Mouse (Mus musculus) midbrain, embryonic 11.5 days (tissue): Measurements from ENCODE around the gene St8sia6. TPM values are rescaled to one million over a fixed set of nuclear protein-coding genes. Genes with fewer than 3 reads are reported as not detected.

Experiments used
- ATAC-seq: fragments of 200-750 bp; cut with Nextera tagmentation; 2 replicates; pipeline ENCODE4 v1.8.0; 2017; ENCODE audit warnings: moderate TSS enrichment, moderate library complexity; ENCODE audit not compliant: low FRiP score
- DNase-seq: peaks from one replicate; pipeline ENCODE4 v3.0.0; 2015; ENCODE audit warnings: low spot score; ENCODE audit errors: missing footprints
- H3K27ac ChIP-seq: fragments of 300-500 bp; sonication (generic); 2 replicates; pipeline ENCODE4 v1.5.1; 2014; ENCODE audit warnings: low read depth, low read length
- H3K27me3 ChIP-seq: fragments of 300-500 bp; sonication (generic); 2 replicates; pipeline ENCODE4 v1.6.1; 2014; ENCODE audit warnings: mild to moderate bottlenecking, low read length, moderate library complexity, mixed read lengths; ENCODE audit not compliant: control insufficient read depth, insufficient read depth
- H3K36me3 ChIP-seq: fragments of 300-500 bp; sonication (generic); 2 replicates; pipeline ENCODE4 v1.6.1; 2014; ENCODE audit warnings: mild to moderate bottlenecking, low read length, moderate library complexity, mixed read lengths; ENCODE audit not compliant: control insufficient read depth, insufficient read depth
- H3K4me1 ChIP-seq: fragments of 300-500 bp; sonication (generic); 2 replicates; pipeline ENCODE4 v1.6.1; 2014; ENCODE audit warnings: low read length; ENCODE audit not compliant: control insufficient read depth, insufficient read depth
- H3K4me2 ChIP-seq: fragments of 300-500 bp; sonication (generic); 2 replicates; pipeline ENCODE4 v1.6.1; 2014; ENCODE audit warnings: mild to moderate bottlenecking, moderate library complexity
- H3K4me3 ChIP-seq: fragments of 300-500 bp; sonication (generic); 2 replicates; pipeline ENCODE4 v1.5.1; 2014; ENCODE audit warnings: low read depth, low read length
- H3K9ac ChIP-seq: fragments of 300-500 bp; sonication (generic); 2 replicates; pipeline ENCODE4 v1.6.1; 2014; ENCODE audit warnings: low read length
- H3K9me3 ChIP-seq: fragments of 300-500 bp; sonication (generic); 2 replicates; pipeline ENCODE4 v1.6.1; 2016; ENCODE audit warnings: low read length; ENCODE audit not compliant: control insufficient read depth
- WGBS: fragments of 180-500 bp; shearing (Covaris S2); extraction: QIAGEN DNeasy Blood & Tissue Kit; methylation state at CpG from one replicate; pipeline ENCODE4 v1.1.7; 2014; 5-methylcytosine and 5-hydroxymethylcytosine counted together
- polyA plus RNA-seq: library from polyadenylated mRNA; unstranded; fragments of >200 nt; fragmentation: Nextera tagmentation; extraction: Ambion mirVana; gene quantifications from 2 replicates; pipeline ENCODE4 v1.2.1, GENCODE M21; 2014

Gene St8sia6
- 0.18 and 0.20 TPM in 2 replicates for polyA plus RNA-seq

DNA sequence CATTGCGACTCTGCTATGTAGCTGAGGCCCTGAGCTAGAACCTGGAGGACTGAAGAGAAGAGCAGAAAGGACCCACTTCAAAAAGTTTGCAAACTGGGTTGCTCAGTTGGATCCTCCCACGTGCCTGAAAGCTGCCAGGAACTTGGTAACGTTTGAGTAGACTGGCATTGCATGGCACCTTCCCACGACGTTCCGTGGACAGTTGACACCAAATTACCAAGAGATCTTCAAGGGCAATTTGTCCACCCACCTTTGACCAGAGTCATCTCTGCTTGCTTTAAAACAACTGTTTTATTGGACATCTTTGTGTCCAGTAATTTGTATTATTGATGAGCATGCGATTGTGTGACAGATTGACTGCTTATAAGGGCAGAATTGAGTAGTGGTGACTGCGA lies at the start of gene St8sia6:
St8sia6 (minus strand) TSS at position 96 of the 395 bp plus-strand sequence.
- H3K9me3 ChIP-seq = no peaks in the 10 kb centered on the region
- H3K4me2 ChIP-seq = peak within 1 kb of the TSS; percentile 96
- peaks cover 25% of the 10 kb centered on the region for H3K27me3 ChIP-seq
- DNase-seq (no peak), ATAC-seq (no peak)
- no peaks in the 10 kb centered on the region for H3K36me3 ChIP-seq
- H3K4me3 ChIP-seq = peak within 1 kb of the TSS; percentile 54
- peak within 1 kb of the TSS; percentile 57 for H3K9ac ChIP-seq
- 55% methylated on average over 8 of the region's 8 CpGs for WGBS
- H3K4me1 ChIP-seq = peaks cover 5% of the 10 kb centered on the region; the same call in 1 of the 2 replicates
- H3K27ac ChIP-seq = no peak within 1 kb of the TSS

DNA sequence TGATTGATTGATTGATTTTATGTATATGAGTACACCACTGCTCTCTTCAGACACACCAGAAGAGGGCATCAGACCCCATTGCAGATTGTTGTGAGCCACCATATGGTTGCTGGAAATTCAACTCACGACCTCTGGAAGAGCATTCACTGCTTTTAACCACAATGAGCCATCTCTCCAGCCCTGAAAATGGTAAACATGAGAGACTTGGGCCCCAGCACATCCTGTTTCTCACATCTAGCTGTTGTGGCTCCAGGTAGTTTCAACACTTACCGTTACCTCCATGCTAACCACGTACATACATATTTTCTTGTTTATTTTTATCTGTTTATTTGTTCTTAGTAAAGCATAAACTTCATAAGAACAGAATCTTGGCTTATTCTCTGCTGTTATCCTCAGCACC lies 42.4 kb upstream of the St8sia6 start:
- H3K9me3 ChIP-seq = no peaks in the 10 kb centered on the region
- no peak for DNase-seq
- H3K27me3 ChIP-seq = no peaks in the 10 kb centered on the region
- WGBS = 83% methylated on average over 3 of the region's 3 CpGs
- H3K27ac ChIP-seq = no peak overlapping the region
- H3K4me3 ChIP-seq = no peak overlapping the region
- ATAC-seq = no peak
- no peak overlapping the region for H3K4me2 ChIP-seq
- no peaks in the 10 kb centered on the region for H3K4me1 ChIP-seq
- no peak overlapping the region for H3K9ac ChIP-seq
- H3K36me3 ChIP-seq = no peaks in the 10 kb centered on the region

DNA sequence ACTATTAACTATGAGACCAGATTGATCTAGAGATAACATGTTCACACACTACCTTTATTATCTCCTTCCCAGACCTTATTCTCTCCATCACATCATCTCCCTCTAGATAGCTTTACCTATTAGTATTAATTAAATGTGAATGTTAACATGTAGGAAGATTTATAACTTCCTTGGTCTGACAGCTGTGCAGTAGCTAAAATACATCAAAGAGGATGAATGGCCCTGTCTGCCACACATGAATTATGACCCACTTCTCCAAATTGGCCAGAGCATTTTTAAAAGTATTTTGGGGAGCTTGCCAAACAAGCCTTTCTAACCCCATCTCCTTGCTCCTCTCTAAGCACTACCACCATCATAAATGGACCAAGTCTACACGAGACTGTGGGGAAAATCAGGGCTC lies 41.1 kb upstream of the St8sia6 start:
- H3K4me1 ChIP-seq = no peaks in the 10 kb centered on the region
- ATAC-seq = no peak
- H3K27ac ChIP-seq = no peak overlapping the region
- no peak for DNase-seq
- no peaks in the 10 kb centered on the region for H3K27me3 ChIP-seq
- H3K36me3 ChIP-seq = no peaks in the 10 kb centered on the region
- H3K4me3 ChIP-seq = no peak overlapping the region
- no peaks in the 10 kb centered on the region for H3K9me3 ChIP-seq
- no peak overlapping the region for H3K4me2 ChIP-seq
- 68% methylated on average over 1 of the region's 1 CpGs for WGBS
- H3K9ac ChIP-seq = no peak overlapping the region

DNA sequence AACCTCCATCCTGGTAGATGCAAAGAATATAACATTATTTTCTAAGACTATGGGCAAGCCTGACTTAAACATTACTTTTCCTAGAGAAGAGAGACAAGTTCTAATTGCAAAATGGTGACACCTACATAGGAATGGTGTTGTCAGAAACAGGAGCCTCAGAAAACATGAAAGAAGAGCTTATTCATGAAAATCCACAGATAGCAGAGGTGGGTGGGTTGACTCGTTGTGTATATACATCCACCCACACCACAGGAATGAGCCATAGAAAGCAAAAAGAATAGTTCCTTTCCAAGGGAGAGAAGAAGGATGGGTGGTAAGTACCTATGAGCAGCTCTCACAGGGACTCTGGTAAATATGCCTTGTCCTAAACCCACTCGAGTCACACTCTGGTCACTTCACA lies 22.8 kb upstream of the St8sia6 start:
- no peaks in the 10 kb centered on the region for H3K27me3 ChIP-seq
- H3K4me1 ChIP-seq = no peaks in the 10 kb centered on the region
- H3K9ac ChIP-seq = no peak overlapping the region
- no peak for ATAC-seq
- no peaks in the 10 kb centered on the region for H3K36me3 ChIP-seq
- no peak overlapping the region for H3K4me2 ChIP-seq
- DNase-seq = no peak
- H3K4me3 ChIP-seq = no peak overlapping the region
- H3K27ac ChIP-seq = no peak overlapping the region
- H3K9me3 ChIP-seq = no peaks in the 10 kb centered on the region
- 88% methylated on average over 2 of the region's 2 CpGs for WGBS

DNA sequence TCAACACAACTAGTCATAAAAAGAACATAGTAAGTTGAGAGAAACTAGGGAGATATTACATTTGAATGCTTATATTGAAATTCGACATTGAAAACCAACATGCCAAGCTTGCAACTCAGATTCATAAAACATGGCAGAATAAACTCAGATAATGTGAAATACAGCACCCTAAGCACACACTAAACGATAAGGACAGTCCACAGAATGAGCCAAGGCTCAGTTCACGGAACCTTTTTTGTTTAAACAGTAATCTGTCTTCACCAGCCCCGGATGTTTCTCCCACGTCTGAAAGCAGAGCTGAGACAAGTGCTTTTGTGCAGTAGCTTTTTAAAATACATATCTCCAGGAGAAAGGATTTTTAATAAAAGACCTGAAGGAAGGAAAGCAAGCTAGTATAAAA lies 14.7 kb upstream of the St8sia6 start:
- Histone ChIP-seq H3K4me3 (no peak overlapping the region), H3K36me3 (no peaks in the 10 kb centered on the region), H3K9me3 (no peaks in the 10 kb centered on the region), H3K9ac (no peak overlapping the region), H3K27ac (no peak overlapping the region), H3K27me3 (no peaks in the 10 kb centered on the region), H3K4me2 (no peak overlapping the region), H3K4me1 (no peaks in the 10 kb centered on the region)
- ATAC-seq (no peak), DNase-seq (peak; percentile 45)
- 82% methylated on average over 5 of the region's 5 CpGs for WGBS

DNA sequence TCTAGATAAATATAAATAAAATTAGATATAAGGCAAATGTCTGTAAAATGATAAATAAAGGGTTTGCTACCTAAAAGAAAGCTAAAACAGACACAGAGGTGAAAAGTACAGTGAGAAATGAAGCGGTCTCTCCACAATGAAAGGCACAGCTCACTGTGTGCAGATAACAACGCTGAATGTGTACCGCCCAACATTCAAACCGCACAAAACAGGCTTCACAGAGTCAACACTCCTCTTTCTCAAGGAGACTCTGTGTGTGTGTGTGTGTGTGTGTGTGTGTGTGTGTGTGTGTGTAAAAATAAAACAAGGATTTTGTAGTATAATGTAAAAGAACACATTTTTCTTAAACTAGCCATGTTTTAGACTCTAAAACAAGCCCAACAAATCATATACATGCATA lies 14.1 kb upstream of the St8sia6 start:
- DNase-seq (no peak), ATAC-seq (no peak)
- Histone ChIP-seq H3K27ac (no peak overlapping the region), H3K4me2 (no peak overlapping the region), H3K27me3 (no peaks in the 10 kb centered on the region), H3K4me3 (no peak overlapping the region), H3K9me3 (no peaks in the 10 kb centered on the region), H3K36me3 (no peaks in the 10 kb centered on the region), H3K9ac (no peak overlapping the region), H3K4me1 (no peaks in the 10 kb centered on the region)
- WGBS = 86% methylated on average over 4 of the region's 4 CpGs

DNA sequence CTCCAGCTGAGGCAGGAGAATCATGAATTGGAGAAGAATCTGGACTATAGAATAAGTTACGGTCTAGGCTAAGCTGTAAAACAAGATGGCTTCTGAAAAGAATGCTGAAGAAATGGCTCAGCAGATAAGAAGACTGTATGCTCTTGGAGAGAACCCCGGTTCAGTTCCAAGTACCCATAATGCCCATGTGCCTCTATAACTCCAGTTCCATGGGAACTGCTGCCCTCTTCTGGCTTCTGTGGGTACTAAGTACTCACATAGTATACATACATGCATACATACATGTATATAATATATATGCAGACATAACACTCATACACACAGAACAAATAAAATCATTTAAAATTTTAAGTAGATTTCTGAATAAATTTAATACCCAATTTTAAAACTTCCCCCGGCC lies 12.3 kb upstream of the St8sia6 start:
- Histone ChIP-seq H3K4me1 (no peaks in the 10 kb centered on the region), H3K36me3 (no peaks in the 10 kb centered on the region), H3K4me2 (no peak overlapping the region), H3K9me3 (no peaks in the 10 kb centered on the region), H3K27me3 (no peaks in the 10 kb centered on the region), H3K27ac (no peak overlapping the region), H3K4me3 (no peak overlapping the region), H3K9ac (no peak overlapping the region)
- DNase-seq = no peak
- no peak for ATAC-seq
- WGBS = 91% methylated on average over 3 of the region's 3 CpGs

DNA sequence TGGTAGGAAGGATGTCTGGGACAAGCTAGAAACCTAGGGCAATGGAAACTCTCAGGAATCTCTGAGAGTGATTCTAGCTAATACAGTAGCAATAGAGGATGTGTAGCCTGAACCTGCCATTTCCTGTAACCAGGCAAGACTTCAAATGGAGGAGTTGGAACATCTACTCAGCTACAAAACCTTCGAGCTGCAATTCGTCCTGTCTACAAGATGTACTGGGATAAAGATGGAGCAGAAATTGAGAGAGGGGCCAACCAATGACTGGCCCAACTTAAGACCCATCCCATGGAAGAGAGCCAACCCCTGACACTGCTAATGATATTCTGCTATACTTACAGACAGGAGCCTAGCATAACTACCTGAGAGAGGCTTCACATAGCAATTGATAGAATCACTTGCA lies 6.8 kb upstream of the St8sia6 start:
- no peaks in the 10 kb centered on the region for H3K36me3 ChIP-seq

DNA sequence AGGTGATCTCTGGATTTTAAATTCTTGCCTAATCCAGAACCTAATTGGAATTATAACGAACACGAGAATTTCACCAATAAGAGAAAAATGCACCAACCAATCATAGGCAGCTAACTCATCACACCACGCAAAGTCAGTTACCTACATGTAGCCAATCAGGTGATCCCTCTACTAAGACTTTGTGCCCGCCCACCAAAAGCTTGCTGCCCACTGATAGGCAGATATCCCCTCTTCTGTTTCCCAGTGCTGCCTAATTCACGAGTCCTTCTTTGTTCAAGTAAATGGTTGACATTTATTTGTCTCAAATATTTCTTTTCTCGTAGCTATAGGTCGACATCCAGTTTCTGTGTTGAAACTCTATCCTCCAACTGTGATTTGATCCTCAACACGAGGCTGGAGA lies 582 bp upstream of the St8sia6 start:
- ATAC-seq (no peak), DNase-seq (peak; percentile 72)
- peaks cover 25% of the 10 kb centered on the region for H3K27me3 ChIP-seq
- no peak overlapping the region for H3K4me2 ChIP-seq
- H3K4me1 ChIP-seq = peaks cover 5% of the 10 kb centered on the region; the same call in 1 of the 2 replicates
- WGBS = 87% methylated on average over 8 of the region's 8 CpGs
- H3K36me3 ChIP-seq = no peaks in the 10 kb centered on the region
- H3K9me3 ChIP-seq = no peaks in the 10 kb centered on the region
- H3K27ac ChIP-seq = no peak overlapping the region
- no peak overlapping the region for H3K4me3 ChIP-seq
- H3K9ac ChIP-seq = no peak overlapping the region

More for the DNA sequence above, 6.8 kb upstream of the St8sia6 start:
- Histone ChIP-seq H3K27me3 (no peaks in the 10 kb centered on the region), H3K4me3 (no peak overlapping the region), H3K9me3 (no peaks in the 10 kb centered on the region), H3K9ac (no peak overlapping the region), H3K27ac (no peak overlapping the region), H3K4me1 (no peaks in the 10 kb centered on the region), H3K4me2 (no peak overlapping the region)
- WGBS = 87% methylated on average over 2 of the region's 2 CpGs
- ATAC-seq = no peak
- peak; percentile 80 for DNase-seq
